Mouse (Mus musculus) lung, postnatal 0 days (tissue): ENCODE data around the gene Rps25. TPM values are rescaled to one million over a fixed set of nuclear protein-coding genes. Genes with fewer than 3 reads are reported as not detected.

Experiments used
- ATAC-seq: fragments of 200-750 bp; cut with Nextera tagmentation; 2 replicates; pipeline ENCODE4 v1.8.0; 2017; ENCODE audit warnings: moderate library complexity
- DNase-seq: peaks from one replicate; pipeline ENCODE4 v3.0.0-alpha.2; 2016; ENCODE audit warnings: low spot score
- H3K27ac ChIP-seq: fragments of 300-500 bp; sonication (generic); 2 replicates; pipeline ENCODE4 v1.5.1; 2014; ENCODE audit warnings: antibody characterized with exemption, mild to moderate bottlenecking, low read length, mixed read lengths
- H3K27me3 ChIP-seq: fragments of 300-500 bp; sonication (generic); replicated peaks from 2 replicates; pipeline ENCODE4 v1.6.1; 2014; ENCODE audit warnings: low read length, mixed read lengths; ENCODE audit not compliant: insufficient read depth
- H3K36me3 ChIP-seq: fragments of 300-500 bp; sonication (generic); 2 replicates; pipeline ENCODE4 v1.6.1; 2014; ENCODE audit warnings: low read length, mixed read lengths; ENCODE audit not compliant: insufficient read depth
- H3K4me1 ChIP-seq: fragments of 300-500 bp; sonication (generic); 2 replicates; pipeline ENCODE4 v1.6.1; 2014; ENCODE audit warnings: antibody characterized with exemption, low read depth, low read length, mixed read lengths; ENCODE audit not compliant: insufficient read depth
- H3K4me2 ChIP-seq: fragments of 300-500 bp; sonication (generic); replicated peaks from 2 replicates; pipeline ENCODE4 v1.6.1; 2014; ENCODE audit warnings: low read depth, mild to moderate bottlenecking, low read length, moderate library complexity, mixed read lengths
- H3K4me3 ChIP-seq: fragments of 300-500 bp; sonication (generic); 2 replicates; pipeline ENCODE4 v1.5.1; 2014; ENCODE audit warnings: low read depth, low read length
- H3K9ac ChIP-seq: fragments of 300-500 bp; sonication (generic); replicated peaks from 2 replicates; pipeline ENCODE4 v1.6.1; 2014; ENCODE audit warnings: low read depth, mild to moderate bottlenecking
- H3K9me3 ChIP-seq: fragments of 300-500 bp; sonication (generic); 2 replicates; pipeline ENCODE4 v1.6.1; 2016; ENCODE audit warnings: low read length, mixed read lengths
- CTCF ChIP-seq: IDR thresholded peaks from 2 replicates; pipeline ENCODE4 v1.5.1; 2016; ENCODE audit warnings: antibody characterized with exemption, mild to moderate bottlenecking
- EP300 ChIP-seq: IDR thresholded peaks from 2 replicates; pipeline ENCODE4 v1.6.1; 2016; ENCODE audit warnings: antibody characterized with exemption, mild to moderate bottlenecking, control low read depth
- WGBS: fragments of 180-500 bp; shearing (Covaris S2); extraction: QIAGEN DNeasy Blood & Tissue Kit; methylation state at CpG from one replicate; pipeline ENCODE4 v1.1.7; 2014; 5-methylcytosine and 5-hydroxymethylcytosine counted together
- polyA plus RNA-seq: library from polyadenylated mRNA; unstranded; fragments of >200 nt; fragmentation: Nextera tagmentation; extraction: Ambion mirVana; gene quantifications from 2 replicates; pipeline ENCODE4 v1.2.1, GENCODE M21; 2015

The Rps25 gene
- polyA plus RNA-seq, 1 experiment from 2014 or later, result 2,031 TPM

- WGBS, result 72% methylated on average over 3 of the region's 3 CpGs
- H3K36me3 ChIP-seq, result peaks cover 58% of the 10 kb centered on the region
- TF ChIP-seq EP300 (no peak), CTCF (no peak)
These were observed 19.7 kb upstream of the Rps25 start for GRCm38 (mm10) chr9:44387221-44387620.

DNA sequence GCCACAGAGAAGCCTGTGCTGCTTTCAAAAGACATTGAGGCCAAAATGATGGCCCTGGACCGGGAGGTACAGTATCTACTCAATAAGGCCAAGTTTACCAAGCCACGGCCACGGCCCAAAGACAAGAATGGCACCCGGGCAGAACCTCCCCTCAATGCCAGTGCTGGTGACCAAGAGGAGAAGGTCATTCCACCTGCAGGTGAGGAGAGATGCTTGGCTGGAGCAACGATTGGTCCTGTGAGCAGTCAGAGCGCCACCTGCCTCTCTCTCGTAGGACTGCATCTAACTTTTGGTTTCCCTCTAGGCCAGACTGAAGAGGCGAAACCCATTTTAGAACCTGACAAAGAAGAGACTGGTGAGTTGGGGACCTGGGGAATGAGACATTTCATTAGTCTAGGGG, 17.7 kb upstream of the Rps25 start:
- no peaks in the 10 kb centered on the region for H3K4me1 ChIP-seq
- 0 out of 2 replicates have a peak, but pooled peaks have one; percentile 26 for ATAC-seq
- peak; percentile 68 for DNase-seq
- no peaks in the 10 kb centered on the region for H3K27me3 ChIP-seq
- H3K4me3 ChIP-seq, result no peak overlapping the region
- 58% methylated on average over 8 of the region's 8 CpGs for WGBS
- H3K27ac ChIP-seq, result no peak overlapping the region
- H3K9ac ChIP-seq, result no peak overlapping the region
- no peak overlapping the region for H3K4me2 ChIP-seq
- no peaks in the 10 kb centered on the region for H3K9me3 ChIP-seq
- TF ChIP-seq EP300 (no peak), CTCF (peak; percentile 81)
- H3K36me3 ChIP-seq, result peaks cover 42% of the 10 kb centered on the region

More at GRCm38 (mm10) chr9:44387221-44387620, 19.7 kb upstream of the Rps25 start:
- DNase-seq (no peak), ATAC-seq (no peak)
- H3K9me3 ChIP-seq, result no peaks in the 10 kb centered on the region
- no peaks in the 10 kb centered on the region for H3K4me1 ChIP-seq
- H3K27me3 ChIP-seq, result no peaks in the 10 kb centered on the region
- no peak overlapping the region for H3K4me2 ChIP-seq
- no peak overlapping the region for H3K9ac ChIP-seq
- H3K27ac ChIP-seq, result no peak overlapping the region
- H3K4me3 ChIP-seq, result no peak overlapping the region

DNA sequence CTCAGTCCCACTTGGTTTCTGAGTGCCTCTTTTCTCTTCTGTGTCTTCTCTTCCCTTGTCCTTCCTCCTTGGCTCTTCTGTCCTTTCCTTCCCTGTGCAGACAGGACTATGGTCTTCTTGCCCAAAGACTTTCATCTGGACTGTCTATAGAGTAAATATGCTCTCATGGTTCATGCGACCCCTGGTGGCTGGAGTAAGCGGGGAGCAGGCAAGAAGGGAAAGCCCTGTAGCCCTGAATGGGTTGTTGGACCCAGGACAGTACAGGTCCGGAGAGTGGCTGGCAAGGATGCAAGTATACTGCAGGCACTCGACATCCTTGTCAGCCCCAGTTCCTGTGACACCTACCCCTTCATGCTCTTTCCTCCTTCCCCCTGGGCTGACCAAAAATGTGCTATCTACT, 15.5 kb upstream of the Rps25 start:
- DNase-seq (peak; percentile 72), ATAC-seq (peak; percentile 73)
- Histone ChIP-seq H3K9ac (no peak overlapping the region), H3K9me3 (no peaks in the 10 kb centered on the region), H3K27me3 (no peaks in the 10 kb centered on the region), H3K4me3 (no peak overlapping the region), H3K4me1 (0 out of 2 replicates have a peak, but pooled peaks cover 2% of the 10 kb centered on the region), H3K27ac (no peak overlapping the region), H3K4me2 (no peak overlapping the region), H3K36me3 (peaks cover 23% of the 10 kb centered on the region; the same call in 1 of the 2 replicates)
- TF ChIP-seq CTCF (peak; percentile 91), EP300 (no peak)
- WGBS, result 30% methylated on average over 4 of the region's 4 CpGs

DNA sequence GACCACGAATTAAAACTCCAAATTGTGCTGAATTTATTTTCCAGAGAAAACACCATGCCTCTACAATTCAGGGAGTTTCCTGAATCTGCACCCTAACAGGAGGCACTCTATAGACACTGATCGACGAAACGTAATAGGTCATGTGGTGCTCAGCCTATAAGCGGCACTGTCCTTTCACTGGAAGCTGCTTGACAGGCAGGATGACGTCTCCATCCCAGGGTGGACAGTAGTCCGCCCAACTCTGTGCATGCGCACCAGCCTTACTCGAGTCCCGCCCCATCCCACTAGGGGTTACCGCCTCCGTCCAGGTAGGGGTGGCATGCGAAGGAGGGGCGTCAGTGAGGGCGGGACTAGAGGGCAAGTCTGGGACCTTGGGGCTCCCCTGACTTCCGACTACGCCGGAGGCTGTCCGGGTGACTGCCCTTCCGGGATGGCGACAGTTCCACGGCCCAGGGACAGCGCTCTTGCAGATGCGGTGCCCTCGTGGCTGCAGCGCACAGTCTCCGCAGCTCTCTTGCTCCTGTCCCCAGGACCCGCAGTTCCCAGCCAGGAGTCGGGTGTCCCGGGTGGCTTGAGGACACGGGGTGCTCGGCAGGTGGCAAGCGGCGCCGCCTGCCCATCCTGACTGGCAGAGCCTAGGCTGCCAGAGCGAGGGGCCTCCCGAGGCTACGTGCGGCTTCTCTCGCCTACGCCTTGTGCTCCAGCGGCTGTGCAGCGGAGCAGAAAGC, 10.1 kb upstream of the Rps25 start, which contains the start of gene Slc37a4:
Gene Slc37a4, plus strand, starts transcription at position 169 of the 728 bp plus-strand sequence.
- 0 out of 2 replicates have a peak, but pooled peaks cover 5% of the 10 kb centered on the region for H3K36me3 ChIP-seq
- peak; percentile 99 for ATAC-seq
- H3K9ac ChIP-seq, result peak within 1 kb of the TSS; percentile 46
- WGBS, result under 1% methylated on average over 43 of the region's 43 CpGs
- H3K27ac ChIP-seq, result peak within 1 kb of the TSS; percentile 80
- TF ChIP-seq CTCF (peak; percentile 39; the same call in 1 of the 2 replicates), EP300 (0 out of 2 replicates have a peak, but pooled peaks have one; percentile 26)
- peak within 1 kb of the TSS; percentile 67 for H3K4me3 ChIP-seq
- peak within 1 kb of the TSS; percentile 85 for H3K4me2 ChIP-seq
- peak; percentile 98 for DNase-seq
- H3K4me1 ChIP-seq, result 0 out of 2 replicates have a peak, but pooled peaks cover 6% of the 10 kb centered on the region
- no peaks in the 10 kb centered on the region for H3K27me3 ChIP-seq
- no peaks in the 10 kb centered on the region for H3K9me3 ChIP-seq

GRCm38 (mm10) chr9:44398087-44398486, 8.9 kb upstream of the Rps25 start:
- 31% methylated on average over 4 of the region's 4 CpGs for WGBS
- H3K4me3 ChIP-seq, result no peak overlapping the region
- no peak overlapping the region for H3K9ac ChIP-seq
- H3K27me3 ChIP-seq, result no peaks in the 10 kb centered on the region
- H3K4me1 ChIP-seq, result 0 out of 2 replicates have a peak, but pooled peaks cover 6% of the 10 kb centered on the region
- H3K9me3 ChIP-seq, result no peaks in the 10 kb centered on the region
- H3K36me3 ChIP-seq, result peaks cover 14% of the 10 kb centered on the region
- TF ChIP-seq CTCF, result no peak
- no peak for TF ChIP-seq EP300
- DNase-seq, result no peak
- peak overlapping the region; percentile 85; the same call in 1 of the 2 replicates for H3K4me2 ChIP-seq
- ATAC-seq, result no peak
- H3K27ac ChIP-seq, result no peak overlapping the region

GRCm38 (mm10) chr9:44398551-44398950, 8.4 kb upstream of the Rps25 start:
- 0 out of 2 replicates have a peak, but pooled peaks cover 6% of the 10 kb centered on the region for H3K4me1 ChIP-seq
- TF ChIP-seq CTCF (no peak), EP300 (no peak)
- no peaks in the 10 kb centered on the region for H3K9me3 ChIP-seq
- H3K4me3 ChIP-seq, result no peak overlapping the region
- ATAC-seq, result no peak
- no peaks in the 10 kb centered on the region for H3K27me3 ChIP-seq
- WGBS, result 82% methylated on average over 9 of the region's 9 CpGs
- H3K9ac ChIP-seq, result no peak overlapping the region
- H3K27ac ChIP-seq, result no peak overlapping the region
- peaks cover 18% of the 10 kb centered on the region for H3K36me3 ChIP-seq
- no peak overlapping the region for H3K4me2 ChIP-seq
- no peak for DNase-seq
